ENCODE assay signal across 26 mouse cellular contexts in the genomic region with DNA sequence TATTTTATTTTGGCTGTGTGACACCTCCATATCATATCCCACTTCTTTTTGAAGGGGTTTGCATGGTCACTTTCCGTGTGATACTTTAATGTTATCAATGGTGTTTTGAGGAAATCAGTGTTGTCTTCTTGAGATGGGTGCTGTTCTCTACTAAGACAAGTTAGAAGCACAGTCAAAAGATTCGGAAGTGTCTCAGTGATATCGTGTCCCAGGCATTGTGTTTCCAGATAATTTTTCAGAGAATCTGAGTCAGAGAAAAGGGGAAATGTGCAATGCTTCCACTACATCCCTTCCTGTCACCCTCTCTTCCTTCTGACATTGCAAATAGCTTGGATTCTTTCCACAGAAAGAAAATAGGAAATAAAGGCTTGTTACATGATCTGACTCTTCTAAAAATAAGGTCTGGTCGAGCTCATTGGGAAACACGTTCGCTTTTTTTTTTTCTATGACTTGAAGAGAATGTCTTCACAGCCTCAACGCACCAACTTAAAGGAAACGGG. TPM values are rescaled to one million over a fixed set of nuclear protein-coding genes. Genes with fewer than 3 reads are reported as not detected.
DNase-seq lines count a peak whose midpoint lies in the region; ATAC-seq and TF ChIP-seq lines count a peak whose summit lies in the region.
"Had no signal": no experiment of that assay in that cellular context is flagged by ENCODE, and none has a peak within 500 bp of the region (broad histone marks: within the 10 kb centered on the region; RNA-seq: fewer than 3 reads in every experiment).

No protein-coding gene starts in this region.

- no peak for TF ChIP-seq POLR2A in bone marrow macrophage, adult 2 months (IDR thresholded peaks at IDR 0.05; ENCODE audit: borderline replicate concordance, low read depth, low read length)

- no peak for DNase-seq in heart, postnatal 10 days
- peak; percentile 52 for DNase-seq in kidney, postnatal 0 days (ENCODE audit: low spot score)
- no peak for DNase-seq in kidney, adult 11 months
- DNase-seq: adrenal gland, postnatal 25 days; cerebellum, adult 18-20 months; cerebellum, postnatal 10 days; gastrocnemius, postnatal 25 days; right cerebral cortex, adult 18-20 months; spleen, adult 18-20 months; thymus, postnatal 25 days had no signal

- H3K9ac ChIP-seq in heart, embryonic 16.5 days (ENCODE audit: low read length) = no peak overlapping the region
- H3K9ac ChIP-seq in kidney, postnatal 0 days (ENCODE audit: low read depth, low read length) = no peak overlapping the region
- H3K9ac ChIP-seq in midbrain, embryonic 16.5 days (ENCODE audit: low read depth, low read length) = no peak overlapping the region
- H3K9ac ChIP-seq: embryonic facial prominence, embryonic 13.5 days; forebrain, embryonic 15.5 days; limb, embryonic 15.5 days; neural tube, embryonic 12.5 days had no signal

- 43% methylated on average over 8 of the region's 8 CpGs for WGBS in heart, embryonic 16.5 days
- WGBS in kidney, postnatal 0 days = 52% methylated on average over 8 of the region's 8 CpGs
- WGBS in midbrain, embryonic 16.5 days = 82% methylated on average over 8 of the region's 8 CpGs

- TF ChIP-seq CTCF in kidney, postnatal 0 days (IDR thresholded peaks at IDR 0.05; ENCODE audit: low read depth) = no peak
- TF ChIP-seq CTCF in bone marrow macrophage, adult 2 months (IDR thresholded peaks at IDR 0.05; ENCODE audit: low read depth, low read length) = no peak

- H3K4me3 ChIP-seq in heart, embryonic 16.5 days (ENCODE audit: low read length) = no peak overlapping the region
- no peak overlapping the region for H3K4me3 ChIP-seq in kidney, postnatal 0 days (replicated peaks; ENCODE audit: low read depth, low read length)
- H3K4me3 ChIP-seq in bone marrow macrophage, adult 2 months (ENCODE audit: insufficient read depth, low read length) = peak overlapping the region; percentile 22
- no peak overlapping the region for H3K4me3 ChIP-seq in midbrain, embryonic 16.5 days (ENCODE audit: low read depth, low read length)
- H3K4me3 ChIP-seq: embryonic facial prominence, embryonic 13.5 days; forebrain, embryonic 10.5 days; forebrain, embryonic 15.5 days; hindbrain, embryonic 10.5 days; limb, embryonic 10.5 days; limb, embryonic 15.5 days; myocyte; neural tube, embryonic 12.5 days had no signal

- H3K9me3 ChIP-seq in heart, embryonic 16.5 days (replicated peaks; ENCODE audit: control insufficient read depth, low read length) = no peaks in the 10 kb centered on the region
- no peaks in the 10 kb centered on the region for H3K9me3 ChIP-seq in kidney, postnatal 0 days (replicated peaks; ENCODE audit: low read length)
- H3K9me3 ChIP-seq in midbrain, embryonic 16.5 days (replicated peaks; ENCODE audit: control insufficient read depth, low read length, poor library complexity, severe bottlenecking) = no peaks in the 10 kb centered on the region
- H3K9me3 ChIP-seq: embryonic facial prominence, embryonic 13.5 days; forebrain, embryonic 10.5 days; forebrain, embryonic 15.5 days; hindbrain, embryonic 10.5 days; limb, embryonic 10.5 days; limb, embryonic 15.5 days; neural tube, embryonic 12.5 days had no signal

- 0 out of 2 replicates have a peak, but pooled peaks have one; percentile 10 for ATAC-seq in heart, embryonic 16.5 days (replicated peaks; ENCODE audit: extremely low read depth, insufficient read depth, low FRiP score)
- ATAC-seq in kidney, postnatal 0 days (replicated peaks; ENCODE audit: low FRiP score, low read depth) = no peak
- ATAC-seq in megakaryocyte progenitor cell, adult 5-6 weeks (replicated peaks; ENCODE audit: poor library complexity) = 0 out of 2 replicates have a peak, but pooled peaks have one; percentile 11
- no peak for ATAC-seq in midbrain, embryonic 16.5 days
- ATAC-seq: forebrain, embryonic 15.5 days; hindbrain, embryonic 16.5 days had no signal

- no peaks in the 10 kb centered on the region for H3K27me3 ChIP-seq in heart, embryonic 16.5 days (ENCODE audit: control insufficient read depth, insufficient read depth, low read length)
- H3K27me3 ChIP-seq in kidney, postnatal 0 days (ENCODE audit: insufficient read depth, low read length) = no peaks in the 10 kb centered on the region
- H3K27me3 ChIP-seq in midbrain, embryonic 16.5 days (ENCODE audit: control insufficient read depth, insufficient read depth, low read depth, low read length) = no peaks in the 10 kb centered on the region
- H3K27me3 ChIP-seq: embryonic facial prominence, embryonic 13.5 days; forebrain, embryonic 15.5 days; limb, embryonic 15.5 days; neural tube, embryonic 12.5 days had no signal

- no peaks in the 10 kb centered on the region for H3K4me1 ChIP-seq in heart, embryonic 16.5 days (ENCODE audit: control insufficient read depth, insufficient read depth, low read length)
- no peaks in the 10 kb centered on the region for H3K4me1 ChIP-seq in kidney, postnatal 0 days (replicated peaks; ENCODE audit: insufficient read depth, low read length)
- peaks cover 17% of the 10 kb centered on the region for H3K4me1 ChIP-seq in bone marrow macrophage, adult 2 months (ENCODE audit: control insufficient read depth, insufficient read depth, low read length)
- no peaks in the 10 kb centered on the region for H3K4me1 ChIP-seq in midbrain, embryonic 16.5 days (ENCODE audit: control insufficient read depth, insufficient read depth, low read length)
- H3K4me1 ChIP-seq: forebrain, embryonic 10.5 days; forebrain, embryonic 15.5 days; hindbrain, embryonic 10.5 days; limb, embryonic 10.5 days; limb, embryonic 15.5 days; neural tube, embryonic 12.5 days had no signal

- H3K4me2 ChIP-seq in heart, embryonic 16.5 days (ENCODE audit: low read depth, low read length) = no peak overlapping the region
- H3K4me2 ChIP-seq in kidney, postnatal 0 days (ENCODE audit: low read length) = no peak overlapping the region
- H3K4me2 ChIP-seq in midbrain, embryonic 16.5 days (ENCODE audit: low read length) = no peak overlapping the region
- H3K4me2 ChIP-seq: embryonic facial prominence, embryonic 13.5 days; forebrain, embryonic 15.5 days; heart, embryonic 11.5 days; limb, embryonic 15.5 days; midbrain, embryonic 11.5 days; neural tube, embryonic 12.5 days had no signal

- intact Hi-C loops in heart, postnatal 10 days (cut with DNase I) = no loop called here

- peak overlapping the region; percentile 29; the same call in 1 of the 2 replicates for H3K27ac ChIP-seq in heart, embryonic 16.5 days (ENCODE audit: low read length)
- no peak overlapping the region for H3K27ac ChIP-seq in kidney, postnatal 0 days
- H3K27ac ChIP-seq in bone marrow macrophage, adult 2 months (ENCODE audit: insufficient read depth, low read depth, low read length) = peak overlapping the region; percentile 81
- H3K27ac ChIP-seq in midbrain, embryonic 16.5 days (ENCODE audit: low read length) = no peak overlapping the region
- H3K27ac ChIP-seq: embryonic facial prominence, embryonic 13.5 days; forebrain, embryonic 10.5 days; forebrain, embryonic 15.5 days; hindbrain, embryonic 10.5 days; limb, embryonic 10.5 days; limb, embryonic 15.5 days; neural tube, embryonic 12.5 days had no signal

- no peaks in the 10 kb centered on the region for H3K36me3 ChIP-seq in heart, embryonic 16.5 days (ENCODE audit: control insufficient read depth, insufficient read depth)
- H3K36me3 ChIP-seq in kidney, postnatal 0 days (ENCODE audit: insufficient read depth, low read length) = no peaks in the 10 kb centered on the region
- no peaks in the 10 kb centered on the region for H3K36me3 ChIP-seq in midbrain, embryonic 16.5 days (ENCODE audit: control insufficient read depth, insufficient read depth, low read length)
- H3K36me3 ChIP-seq: embryonic facial prominence, embryonic 13.5 days; forebrain, embryonic 10.5 days; forebrain, embryonic 15.5 days; hindbrain, embryonic 10.5 days; limb, embryonic 10.5 days; limb, embryonic 15.5 days; neural tube, embryonic 12.5 days had no signal

RNA-seq across cellular contexts. Expression of a gene that starts 54.6 kb away (rescaled TPM):
- polyA plus RNA-seq in heart, embryonic 16.5 days (2015; fragmentation: Nextera tagmentation; extraction: Ambion mirVana) = 2.5 and 3.4 TPM in 2 replicates
- total RNA-seq in heart, postnatal 10 days (2021) = under 1 TPM in 1 of 2 experiments, not detected in 1; 0.42 TPM
- polyA plus RNA-seq in kidney, postnatal 0 days (2015; fragmentation: Nextera tagmentation; extraction: Ambion mirVana) = 3.0 and 3.4 TPM in 2 replicates
- 4.4 and 5.0 TPM in 2 replicates for polyA plus RNA-seq in bone marrow macrophage, adult 2 months (2012; ENCODE audit: insufficient read depth, insufficient read length, missing spikeins)
- 0.29 TPM in 1 of 2 replicates, not detected in the other for total RNA-seq in megakaryocyte progenitor cell, adult 5-6 weeks (2015)
- total RNA-seq in megakaryocyte progenitor cell, adult 5-6 weeks (2017) = not detected in 2 replicates
- 0.72 and 0.78 TPM in 2 replicates for polyA plus RNA-seq in midbrain, embryonic 16.5 days (2015; fragmentation: Nextera tagmentation; extraction: Ambion mirVana)
- total RNA-seq: gastrocnemius, adult 18-20 months; gastrocnemius, postnatal 25 days had no signal

Comparison
In these comparisons a context has a peak if more than half of its experiments do, and no peak if none do; other contexts are left out.
1. ATAC-seq: peak in heart, embryonic 16.5 days (single experiment) and megakaryocyte progenitor cell, adult 5-6 weeks (single experiment); none in kidney, postnatal 0 days (single experiment) and midbrain, embryonic 16.5 days (single experiment).
2. H3K27ac ChIP-seq: peak in heart, embryonic 16.5 days (single experiment) and bone marrow macrophage, adult 2 months (single experiment); none in kidney, postnatal 0 days (single experiment) and midbrain, embryonic 16.5 days (single experiment).